Mouse (Mus musculus): Measurements from ENCODE around the gene Ptk7.

- TF ChIP-seq CTCF (IDR thresholded peaks at IDR 0.05; ENCODE audit: extremely low read depth, insufficient read depth, low read length) (no peak), POLR2A (IDR thresholded peaks at IDR 0.05; ENCODE audit: extremely low read depth, insufficient read depth, low read length) (no peak)
Observed at GRCm38 (mm10) chr17:46618769-46619682, 10.3 kb downstream of the Ptk7 start.
